In genomic region chr17:35257824-35258491, GRCm38 (mm10) we compare ENCODE assay signal across 8 mouse cellular contexts. TPM values are rescaled to one million over a fixed set of nuclear protein-coding genes. Genes with fewer than 3 reads are reported as not detected.
A peak's percentile ranks its signal among the peaks of the same experiment; 100 is the strongest.
DNase-seq lines count a peak whose midpoint lies in the region; ATAC-seq and TF ChIP-seq lines count a peak whose summit lies in the region.

No protein-coding gene starts in this region.

- peak; percentile 90 for TF ChIP-seq CTCF in Patski (IDR thresholded peaks at IDR 0.05)

- POLR2A ChIA-PET in Patski (lab: Charles Lee), result interaction anchor here (0.6 kb wide), 1 partner anchor 242 kb away, joined by 4 read pairs; no protein-coding TSS in a partner anchor

- no peaks in the 10 kb centered on the region; the same call in 1 of the 2 replicates for H3K4me1 ChIP-seq in hindbrain, embryonic 14.5 days (replicated peaks; ENCODE audit: control insufficient read depth, insufficient read depth, low read length)

- WGBS in hindbrain, embryonic 14.5 days, result 13% methylated on average over 17 of the region's 17 CpGs

- H3K4me3 ChIP-seq in hindbrain, embryonic 14.5 days (replicated peaks; ENCODE audit: low read length), result no peak overlapping the region

- no peaks in the 10 kb centered on the region for H3K9me3 ChIP-seq in hindbrain, embryonic 14.5 days (ENCODE audit: control insufficient read depth, low read length)

- CTCF ChIA-PET in Patski (lab: Charles Lee), result interaction anchor here (0.7 to 6.3 kb wide), 7 partner anchors 12 to 91 kb away, joined by 3 to 58 read pairs (median 7); partner anchors contain the start of gene Ddx39b

- peaks cover 15% of the 10 kb centered on the region for H3K36me3 ChIP-seq in hindbrain, embryonic 14.5 days (replicated peaks; ENCODE audit: control insufficient read depth, insufficient read depth)

- peak overlapping the region; percentile 29; the same call in 1 of the 2 replicates for H3K9ac ChIP-seq in hindbrain, embryonic 14.5 days

- DNase-seq in Patski (ENCODE audit: low read depth, low spot score), result no peak
- DNase-seq in cerebellum, postnatal 36 days, result peak; percentile 94 to 98
- DNase-seq in frontal cortex, postnatal 36 days (ENCODE audit: low spot score in 2 of 2), result peak; percentile 89 to 96
- DNase-seq in hindbrain, embryonic 14.5 days (ENCODE audit: low spot score), result peak; percentile 91
- DNase-seq in layer of hippocampus, postnatal 36 days, result peak; percentile 89 to 90
- peak; percentile 96 for DNase-seq in lung, postnatal 25 days (ENCODE audit: low spot score)
- peak; percentile 84 for DNase-seq in retina, adult 2 months (ENCODE audit: low read depth, low spot score)
- DNase-seq in thymus, postnatal 25 days, result peak; percentile 96

- H3K27me3 ChIP-seq in Patski, result no peaks in the 10 kb centered on the region
- H3K27me3 ChIP-seq in hindbrain, embryonic 14.5 days (ENCODE audit: control insufficient read depth, insufficient read depth, low read length), result no peaks in the 10 kb centered on the region

- H3K4me2 ChIP-seq in hindbrain, embryonic 14.5 days (replicated peaks), result peak overlapping the region; percentile 33

- ATAC-seq in Patski, result no peak
- no peak for ATAC-seq in hindbrain, embryonic 14.5 days (ENCODE audit: low FRiP score)

- no peak overlapping the region for H3K27ac ChIP-seq in hindbrain, embryonic 14.5 days

- in situ Hi-C loops in Patski (cut with MboI; ENCODE audit: low pct_unique_long_range_greater_than_20kb), result no loop called here

RNA-seq across cellular contexts. Expression of gene H2-D1, which starts 4.6 kb away (rescaled TPM):
- polyA plus RNA-seq in Patski (2021), result 112 TPM
- polyA plus RNA-seq in hindbrain, embryonic 14.5 days (2014; fragmentation: Nextera tagmentation; extraction: Ambion mirVana), result 95.5 and 98.1 TPM in 2 replicates
- total RNA-seq in layer of hippocampus, postnatal 36 days (2021), result 10 to 100 TPM; 13.4 to 18.0 TPM

RNA-seq across cellular contexts. Expression of gene Ddx39b, which starts 16.4 kb away (rescaled TPM):
- polyA plus RNA-seq in Patski (2021), result 321 TPM
- polyA plus RNA-seq in hindbrain, embryonic 14.5 days (2014; fragmentation: Nextera tagmentation; extraction: Ambion mirVana), result 341 and 346 TPM in 2 replicates
- total RNA-seq in layer of hippocampus, postnatal 36 days (2021), result 100 to 1,000 TPM; 220 to 232 TPM

RNA-seq across cellular contexts. Expression of gene Nfkbil1, which starts 22.4 kb away (rescaled TPM):
- 32.8 TPM for polyA plus RNA-seq in Patski (2021)
- polyA plus RNA-seq in hindbrain, embryonic 14.5 days (2014; fragmentation: Nextera tagmentation; extraction: Ambion mirVana), result 3.5 and 3.8 TPM in 2 replicates
- total RNA-seq in layer of hippocampus, postnatal 36 days (2021), result 10 to 100 TPM; 13.3 to 13.6 TPM

RNA-seq across cellular contexts. Expression of gene Atp6v1g2, which starts 24.5 kb away (rescaled TPM):
- polyA plus RNA-seq in Patski (2021), result 3.7 TPM
- 122 and 138 TPM in 2 replicates for polyA plus RNA-seq in hindbrain, embryonic 14.5 days (2014; fragmentation: Nextera tagmentation; extraction: Ambion mirVana)
- total RNA-seq in layer of hippocampus, postnatal 36 days (2021), result 100 to 1,000 TPM; 602 to 647 TPM

RNA-seq across cellular contexts. Expression of gene Gm16181, which starts 37.3 kb away (rescaled TPM):
- polyA plus RNA-seq in Patski (2021), result 0.54 TPM
- polyA plus RNA-seq in hindbrain, embryonic 14.5 days (2014; fragmentation: Nextera tagmentation; extraction: Ambion mirVana), result not detected in 2 replicates
- total RNA-seq in layer of hippocampus, postnatal 36 days (2021), result not detected
